Mouse (Mus musculus): ENCODE results near the gene Casp9. TPM values are rescaled to one million over a fixed set of nuclear protein-coding genes. Genes with fewer than 3 reads are reported as not detected.

Casp9 gene
- polyA plus RNA-seq, 1 experiment from 2014 or later: 23.7 TPM

GRCm38 (mm10) chr4:141789564-141790218 lies 3.7 kb upstream of the Casp9 start:
- H3K4me3 ChIP-seq (replicated peaks; ENCODE audit: low read length): peak overlapping the region; percentile 83
- H3K9ac ChIP-seq (ENCODE audit: low read length): peak overlapping the region; percentile 94
- H3K9me3 ChIP-seq (replicated peaks; ENCODE audit: control insufficient read depth, low read length): no peaks in the 10 kb centered on the region
- ATAC-seq (ENCODE audit: insufficient read depth, low FRiP score): no peak
- H3K27me3 ChIP-seq (ENCODE audit: control insufficient read depth, insufficient read depth, low read length): no peaks in the 10 kb centered on the region
- peaks cover 18% of the 10 kb centered on the region for H3K4me1 ChIP-seq (ENCODE audit: control insufficient read depth, insufficient read depth, low read length)
- H3K27ac ChIP-seq (ENCODE audit: low read length): peak overlapping the region; percentile 85
- H3K36me3 ChIP-seq (ENCODE audit: control insufficient read depth, insufficient read depth, low read length): peaks cover 3% of the 10 kb centered on the region; the same call in 1 of the 2 replicates
- H3K4me2 ChIP-seq (ENCODE audit: low read depth, low read length): peak overlapping the region; percentile 90
- WGBS: 32% methylated on average over 3 of the region's 3 CpGs

GRCm38 (mm10) chr4:141790524-141790990 lies 2.9 kb upstream of the Casp9 start, which contains the start of gene Dnajc16:
TSS of gene Dnajc16 (minus strand) at chr4:141790931.
- Histone ChIP-seq H3K27me3 (ENCODE audit: control insufficient read depth, insufficient read depth, low read length) (no peaks in the 10 kb centered on the region), H3K4me1 (ENCODE audit: control insufficient read depth, insufficient read depth, low read length) (peaks cover 26% of the 10 kb centered on the region), H3K4me2 (ENCODE audit: low read depth, low read length) (peak within 1 kb of the TSS; percentile 90), H3K36me3 (ENCODE audit: control insufficient read depth, insufficient read depth, low read length) (no peaks in the 10 kb centered on the region), H3K9me3 (replicated peaks; ENCODE audit: control insufficient read depth, low read length) (no peaks in the 10 kb centered on the region), H3K4me3 (replicated peaks; ENCODE audit: low read length) (peak within 1 kb of the TSS; percentile 83), H3K27ac (ENCODE audit: low read length) (peak within 1 kb of the TSS; percentile 85), H3K9ac (ENCODE audit: low read length) (peak within 1 kb of the TSS; percentile 94)
- WGBS: under 1% methylated on average over 42 of the region's 42 CpGs
- ATAC-seq (ENCODE audit: insufficient read depth, low FRiP score): peak; percentile 85

- no peak for ATAC-seq (ENCODE audit: insufficient read depth, low FRiP score)
- H3K9me3 ChIP-seq (replicated peaks; ENCODE audit: control insufficient read depth, low read length): no peaks in the 10 kb centered on the region
- no peaks in the 10 kb centered on the region for H3K27me3 ChIP-seq (ENCODE audit: control insufficient read depth, insufficient read depth, low read length)
- WGBS: 89% methylated on average over 7 of the region's 7 CpGs
- no peak overlapping the region for H3K4me3 ChIP-seq (replicated peaks; ENCODE audit: low read length)
- H3K4me2 ChIP-seq (ENCODE audit: low read depth, low read length): no peak overlapping the region; the same call in 1 of the 2 replicates
- no peak overlapping the region for H3K27ac ChIP-seq (ENCODE audit: low read length)
- H3K9ac ChIP-seq (ENCODE audit: low read length): no peak overlapping the region
- no peaks in the 10 kb centered on the region for H3K36me3 ChIP-seq (ENCODE audit: control insufficient read depth, insufficient read depth, low read length)
- H3K4me1 ChIP-seq (ENCODE audit: control insufficient read depth, insufficient read depth, low read length): peaks cover 28% of the 10 kb centered on the region
These were observed 1.9 kb upstream of the Casp9 start for GRCm38 (mm10) chr4:141791486-141791885.

- Histone ChIP-seq H3K27me3 (ENCODE audit: control insufficient read depth, insufficient read depth, low read length) (no peaks in the 10 kb centered on the region), H3K36me3 (ENCODE audit: control insufficient read depth, insufficient read depth, low read length) (no peaks in the 10 kb centered on the region), H3K4me2 (ENCODE audit: low read depth, low read length) (no peak overlapping the region), H3K4me3 (replicated peaks; ENCODE audit: low read length) (no peak overlapping the region), H3K9ac (ENCODE audit: low read length) (no peak overlapping the region), H3K4me1 (ENCODE audit: control insufficient read depth, insufficient read depth, low read length) (peaks cover 28% of the 10 kb centered on the region), H3K9me3 (replicated peaks; ENCODE audit: control insufficient read depth, low read length) (no peaks in the 10 kb centered on the region), H3K27ac (ENCODE audit: low read length) (no peak overlapping the region)
- no peak for ATAC-seq (ENCODE audit: insufficient read depth, low FRiP score)
- 85% methylated on average over 8 of the region's 8 CpGs for WGBS
These were observed 1.5 kb upstream of the Casp9 start for GRCm38 (mm10) chr4:141791951-141792350.

- no peak for ATAC-seq (ENCODE audit: insufficient read depth, low FRiP score)
- Histone ChIP-seq H3K9ac (ENCODE audit: low read length) (peak overlapping the region; percentile 58), H3K9me3 (replicated peaks; ENCODE audit: control insufficient read depth, low read length) (no peaks in the 10 kb centered on the region), H3K27ac (ENCODE audit: low read length) (peak overlapping the region; percentile 95), H3K27me3 (ENCODE audit: control insufficient read depth, insufficient read depth, low read length) (no peaks in the 10 kb centered on the region), H3K4me3 (replicated peaks; ENCODE audit: low read length) (peak overlapping the region; percentile 76), H3K4me1 (ENCODE audit: control insufficient read depth, insufficient read depth, low read length) (peaks cover 28% of the 10 kb centered on the region), H3K36me3 (ENCODE audit: control insufficient read depth, insufficient read depth, low read length) (peaks cover 7% of the 10 kb centered on the region; the same call in 1 of the 2 replicates), H3K4me2 (ENCODE audit: low read depth, low read length) (peak overlapping the region; percentile 61)
- WGBS: 11% methylated on average over 10 of the region's 10 CpGs
These were observed 694 bp upstream of the Casp9 start for GRCm38 (mm10) chr4:141792554-141793281.

- H3K27me3 ChIP-seq (ENCODE audit: control insufficient read depth, insufficient read depth, low read length): no peaks in the 10 kb centered on the region
- peak overlapping the region; percentile 61 for H3K4me2 ChIP-seq (ENCODE audit: low read depth, low read length)
- WGBS: 4% methylated on average over 5 of the region's 5 CpGs
- peak overlapping the region; percentile 83 for H3K9ac ChIP-seq (ENCODE audit: low read length)
- peaks cover 8% of the 10 kb centered on the region; the same call in 1 of the 2 replicates for H3K36me3 ChIP-seq (ENCODE audit: control insufficient read depth, insufficient read depth, low read length)
- H3K4me3 ChIP-seq (replicated peaks; ENCODE audit: low read length): peak overlapping the region; percentile 76
- H3K9me3 ChIP-seq (replicated peaks; ENCODE audit: control insufficient read depth, low read length): no peaks in the 10 kb centered on the region
- peaks cover 28% of the 10 kb centered on the region for H3K4me1 ChIP-seq (ENCODE audit: control insufficient read depth, insufficient read depth, low read length)
- H3K27ac ChIP-seq (ENCODE audit: low read length): peak overlapping the region; percentile 95
- ATAC-seq (ENCODE audit: insufficient read depth, low FRiP score): no peak
These were observed 732 bp downstream of the Casp9 start for GRCm38 (mm10) chr4:141794152-141794535.

GRCm38 (mm10) chr4:141796356-141796755 lies 2.9 kb downstream of the Casp9 start:
- Histone ChIP-seq H3K4me3 (replicated peaks; ENCODE audit: low read length) (no peak overlapping the region), H3K27ac (ENCODE audit: low read length) (no peak overlapping the region), H3K36me3 (ENCODE audit: control insufficient read depth, insufficient read depth, low read length) (peaks cover 8% of the 10 kb centered on the region; the same call in 1 of the 2 replicates), H3K27me3 (ENCODE audit: control insufficient read depth, insufficient read depth, low read length) (no peaks in the 10 kb centered on the region), H3K9me3 (replicated peaks; ENCODE audit: control insufficient read depth, low read length) (no peaks in the 10 kb centered on the region), H3K9ac (ENCODE audit: low read length) (peak overlapping the region; percentile 7; the same call in 1 of the 2 replicates), H3K4me2 (ENCODE audit: low read depth, low read length) (no peak overlapping the region), H3K4me1 (ENCODE audit: control insufficient read depth, insufficient read depth, low read length) (peaks cover 18% of the 10 kb centered on the region)
- WGBS: 78% methylated on average over 7 of the region's 7 CpGs
- no peak for ATAC-seq (ENCODE audit: insufficient read depth, low FRiP score)

- Histone ChIP-seq H3K4me1 (ENCODE audit: control insufficient read depth, insufficient read depth, low read length) (peaks cover 18% of the 10 kb centered on the region), H3K4me2 (ENCODE audit: low read depth, low read length) (no peak overlapping the region), H3K9me3 (replicated peaks; ENCODE audit: control insufficient read depth, low read length) (no peaks in the 10 kb centered on the region), H3K27me3 (ENCODE audit: control insufficient read depth, insufficient read depth, low read length) (no peaks in the 10 kb centered on the region), H3K9ac (ENCODE audit: low read length) (no peak overlapping the region), H3K36me3 (ENCODE audit: control insufficient read depth, insufficient read depth, low read length) (peaks cover 8% of the 10 kb centered on the region; the same call in 1 of the 2 replicates), H3K4me3 (replicated peaks; ENCODE audit: low read length) (no peak overlapping the region), H3K27ac (ENCODE audit: low read length) (no peak overlapping the region)
- ATAC-seq (ENCODE audit: insufficient read depth, low FRiP score): no peak
- 87% methylated on average over 4 of the region's 4 CpGs for WGBS
These were observed 3.5 kb downstream of the Casp9 start for GRCm38 (mm10) chr4:141796954-141797353.

GRCm38 (mm10) chr4:141797545-141797944 lies 4.1 kb downstream of the Casp9 start:
- no peak for ATAC-seq (ENCODE audit: insufficient read depth, low FRiP score)
- H3K9ac ChIP-seq (ENCODE audit: low read length): no peak overlapping the region
- peaks cover 8% of the 10 kb centered on the region; the same call in 1 of the 2 replicates for H3K36me3 ChIP-seq (ENCODE audit: control insufficient read depth, insufficient read depth, low read length)
- WGBS: 92% methylated on average over 5 of the region's 5 CpGs
- no peaks in the 10 kb centered on the region for H3K27me3 ChIP-seq (ENCODE audit: control insufficient read depth, insufficient read depth, low read length)
- peaks cover 18% of the 10 kb centered on the region for H3K4me1 ChIP-seq (ENCODE audit: control insufficient read depth, insufficient read depth, low read length)
- H3K9me3 ChIP-seq (replicated peaks; ENCODE audit: control insufficient read depth, low read length): no peaks in the 10 kb centered on the region
- no peak overlapping the region for H3K4me3 ChIP-seq (replicated peaks; ENCODE audit: low read length)
- no peak overlapping the region for H3K4me2 ChIP-seq (ENCODE audit: low read depth, low read length)
- H3K27ac ChIP-seq (ENCODE audit: low read length): no peak overlapping the region
